Mouse (Mus musculus): ENCODE results near the gene Mff.

GRCm38 (mm10) chr1:82795211-82795610 lies 70.5 kb downstream of the Mff start:
- TF ChIP-seq CTCF (IDR thresholded peaks at IDR 0.05; ENCODE audit: insufficient read depth, low read depth, low read length) (no peak), POLR2A (IDR thresholded peaks at IDR 0.05; ENCODE audit: insufficient read depth, low read depth, low read length) (no peak)
